Mouse (Mus musculus) lung, adult 18-20 months (tissue): Measurements from ENCODE around the gene Map6d1.

Experiments
- DNase-seq, 2 experiments: peaks; one replicate each; pipeline ENCODE4 v3.0.0; 2022; ENCODE audit warnings: mixed read lengths in 2 of 2

Map6d1 gene

GRCm38 (mm10) chr16:20240468-20241414, at the start of gene Map6d1:
TSS of gene Map6d1 (minus strand) at chr16:20241358.
- DNase-seq, result peak in 1 of 2 experiments; percentile 2

GRCm38 (mm10) chr16:20280238-20280637, 39.1 kb upstream of the Map6d1 start:
- DNase-seq, result no peak

- no peak for DNase-seq
Observed at GRCm38 (mm10) chr16:20279395-20279794, 38.2 kb upstream of the Map6d1 start.

- DNase-seq, result no peak
Observed at GRCm38 (mm10) chr16:20272994-20273393, 31.8 kb upstream of the Map6d1 start.

GRCm38 (mm10) chr16:20271339-20271738, 30.2 kb upstream of the Map6d1 start:
- DNase-seq, result no peak

- DNase-seq, result no peak
Observed at GRCm38 (mm10) chr16:20265089-20265488, 23.9 kb upstream of the Map6d1 start.

- DNase-seq, result no peak
Observed at GRCm38 (mm10) chr16:20257926-20258325, 16.8 kb upstream of the Map6d1 start.

- no peak for DNase-seq
Observed at GRCm38 (mm10) chr16:20248442-20249174, 7.5 kb upstream of the Map6d1 start.

GRCm38 (mm10) chr16:20247103-20247502, 5.9 kb upstream of the Map6d1 start:
- DNase-seq, result no peak

- DNase-seq, result no peak
Observed at GRCm38 (mm10) chr16:20238646-20239045, 2.5 kb downstream of the Map6d1 start.

- DNase-seq, result no peak
Observed at GRCm38 (mm10) chr16:20237426-20237825, 3.7 kb downstream of the Map6d1 start.

- DNase-seq, result no peak
Observed at GRCm38 (mm10) chr16:20234406-20234805, 6.8 kb downstream of the Map6d1 start.

GRCm38 (mm10) chr16:20228167-20228566, 13.0 kb downstream of the Map6d1 start:
- DNase-seq, result no peak

GRCm38 (mm10) chr16:20227504-20227903, 13.7 kb downstream of the Map6d1 start:
- no peak for DNase-seq

GRCm38 (mm10) chr16:20226676-20227075, 14.5 kb downstream of the Map6d1 start:
- DNase-seq, result no peak

GRCm38 (mm10) chr16:20222726-20223125, 18.4 kb downstream of the Map6d1 start:
- no peak for DNase-seq

GRCm38 (mm10) chr16:20213591-20214226, 27.4 kb downstream of the Map6d1 start:
- peak; percentile 26 to 35 for DNase-seq

GRCm38 (mm10) chr16:20199501-20200201, 41.5 kb downstream of the Map6d1 start:
- no peak for DNase-seq

GRCm38 (mm10) chr16:20196962-20197361, 44.2 kb downstream of the Map6d1 start:
- no peak for DNase-seq

- DNase-seq, result peak in 1 of 2 experiments; percentile 14
Observed at GRCm38 (mm10) chr16:20195546-20195945, 45.6 kb downstream of the Map6d1 start.

GRCm38 (mm10) chr16:20192043-20192442, 49.1 kb downstream of the Map6d1 start:
- DNase-seq, result no peak

- no peak for DNase-seq
Observed at GRCm38 (mm10) chr16:20191161-20191882, 49.8 kb downstream of the Map6d1 start.
